Mouse (Mus musculus) liver, embryonic 14 days (tissue): ENCODE measurements around the gene Prss30. TPM values are rescaled to one million over a fixed set of nuclear protein-coding genes. Genes with fewer than 3 reads are reported as not detected.

Source experiments
- polyA plus RNA-seq: library from polyadenylated mRNA; depleted of rRNA; stranded (reverse); fragments of >200 nt; gene quantifications from 2 replicates; pipeline ENCODE4 v1.2.3, GENCODE M21; 2012; rRNA removed

The Prss30 gene
- polyA plus RNA-seq, result 0.06 and 0.09 TPM in 2 replicates

GRCm38 (mm10) chr17:23980297-23980909 is at the start of gene Prss30:
Gene Prss30, minus strand, starts transcription at chr17:23980566.

DNA sequence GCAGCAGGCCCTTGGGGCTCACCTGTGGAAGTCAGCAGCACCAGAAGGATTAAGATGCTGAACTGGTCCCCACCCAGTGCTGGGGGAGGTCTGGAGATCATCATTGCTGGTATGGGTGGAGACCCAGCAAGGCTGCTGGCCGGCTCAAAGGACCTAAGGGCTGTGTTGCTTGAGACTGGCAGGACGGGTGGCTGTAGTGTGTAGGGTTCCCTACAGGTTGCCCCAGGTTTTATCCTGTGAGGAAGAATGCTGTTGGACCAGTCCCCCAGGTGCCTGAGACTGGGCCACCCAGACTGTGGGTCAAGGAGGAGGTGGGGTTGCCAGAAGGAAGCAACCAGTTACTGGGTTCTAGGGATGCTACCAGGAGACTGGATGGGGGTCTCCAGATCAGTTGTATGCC is 17.5 kb upstream of the Prss30 start, which contains the start of gene Prss22:
TSS of gene Prss22 (minus strand) at position 200 of the 400 bp plus-strand sequence.

DNA sequence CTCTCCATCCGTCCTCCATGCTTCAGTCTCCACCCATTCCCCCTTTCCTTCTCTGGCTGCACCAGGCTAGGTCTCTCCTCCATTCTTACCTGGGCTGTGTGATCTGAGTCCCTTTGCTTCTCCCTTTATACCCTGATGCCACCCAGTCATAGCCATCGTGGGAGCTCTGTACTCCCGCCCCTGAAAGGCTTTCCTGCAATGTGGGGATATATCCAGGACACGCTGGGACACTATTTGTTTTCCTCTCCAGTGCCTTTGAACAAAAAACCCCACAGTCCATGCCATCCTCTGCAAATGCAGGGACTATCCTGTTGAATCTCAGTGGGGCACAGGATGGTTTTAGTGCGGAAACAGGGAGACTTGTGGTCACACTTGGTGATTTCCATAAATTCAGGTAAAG is 25.2 kb downstream of the Prss30 start, which contains the start of gene Sbpl:
TSS of gene Sbpl (minus strand) at position 101 of the 400 bp plus-strand sequence.

DNA sequence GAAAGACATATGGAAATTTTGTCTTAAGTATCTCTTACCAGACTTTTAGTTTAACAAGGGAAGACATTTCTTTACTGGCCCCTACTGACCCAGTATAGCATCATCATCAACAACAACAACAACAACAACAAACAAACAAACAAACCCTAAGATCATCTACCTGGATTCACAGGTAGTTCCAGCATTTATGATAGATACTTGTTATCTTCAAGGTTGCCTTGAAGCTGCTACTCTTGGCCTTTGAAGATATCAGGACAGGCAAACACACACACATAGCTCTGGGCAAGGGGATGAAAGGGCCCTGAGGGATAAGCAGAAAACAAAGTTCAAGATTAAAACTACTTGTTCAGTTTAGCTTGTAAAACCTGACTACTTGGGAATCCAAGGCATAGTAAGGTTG is 39.0 kb downstream of the Prss30 start, which contains the start of gene Sbp:
TSS of gene Sbp (plus strand) at position 301 of the 400 bp plus-strand sequence.

Other genes with a start within 250 kb of the Prss30 start
- 3.6 and 3.8 TPM in 2 replicates for gene Paqr4, start 239.7 kb downstream of the Prss30 start, polyA plus RNA-seq
- gene Kremen2, start 234.7 kb downstream of the Prss30 start, polyA plus RNA-seq, result 0.07 TPM in 1 of 2 replicates, not detected in the other
- 3.9 and 4.2 TPM in 2 replicates for gene Flywch1, start 209.0 kb downstream of the Prss30 start, polyA plus RNA-seq
- gene Flywch2, start 194.5 kb downstream of the Prss30 start, polyA plus RNA-seq, result 0.78 and 0.93 TPM in 2 replicates
- 104 and 131 TPM in 2 replicates for gene Srrm2, start 190.0 kb downstream of the Prss30 start, polyA plus RNA-seq
- gene Elob, start 151.4 kb downstream of the Prss30 start, polyA plus RNA-seq, result 283 and 297 TPM in 2 replicates
- gene Prss33, start 144.5 kb downstream of the Prss30 start, polyA plus RNA-seq, result not detected in 2 replicates
- not detected in 2 replicates for gene Prss32, start 136.7 kb downstream of the Prss30 start, polyA plus RNA-seq
- 0.11 and 0.14 TPM in 2 replicates for gene Prss41, start 136.4 kb downstream of the Prss30 start, polyA plus RNA-seq
- not detected in 2 replicates for gene Prss21, start 112.5 kb downstream of the Prss30 start, polyA plus RNA-seq
- gene Dcpp1, start 99.7 kb downstream of the Prss30 start, polyA plus RNA-seq, result not detected in 2 replicates
- not detected in 2 replicates for gene Dcpp2, start 99.7 kb downstream of the Prss30 start, polyA plus RNA-seq
- gene Dcpp3, start 63.1 kb downstream of the Prss30 start, polyA plus RNA-seq, result not detected in 2 replicates
- 0.02 TPM in 1 of 2 replicates, not detected in the other for gene Sbp, start 38.9 kb downstream of the Prss30 start, polyA plus RNA-seq
- gene Sbpl, start 25.3 kb downstream of the Prss30 start, polyA plus RNA-seq, result not detected in 2 replicates
- gene Prss22, start 17.5 kb upstream of the Prss30 start, polyA plus RNA-seq, result 0.05 TPM in 1 of 2 replicates, not detected in the other
- 0.10 TPM in 1 of 2 replicates, not detected in the other for gene Prss27, start 57.6 kb upstream of the Prss30 start, polyA plus RNA-seq
- 9.7 and 11.2 TPM in 2 replicates for gene Kctd5, start 92.9 kb upstream of the Prss30 start, polyA plus RNA-seq
- 9.2 and 11.4 TPM in 2 replicates for gene Pdpk1, start 170.4 kb upstream of the Prss30 start, polyA plus RNA-seq
- 9.5 and 10.5 TPM in 2 replicates for gene Amdhd2, start 183.2 kb upstream of the Prss30 start, polyA plus RNA-seq
- 198 and 244 TPM in 2 replicates for gene Atp6v0c, start 189.1 kb upstream of the Prss30 start, polyA plus RNA-seq
- 12.2 and 15.2 TPM in 2 replicates for gene Tbc1d24, start 225.0 kb upstream of the Prss30 start, polyA plus RNA-seq
- gene Ntn3, start 229.0 kb upstream of the Prss30 start, polyA plus RNA-seq, result 0.45 and 0.63 TPM in 2 replicates
- gene Tedc2, start 240.3 kb upstream of the Prss30 start, polyA plus RNA-seq, result 15.4 and 18.1 TPM in 2 replicates